Mouse (Mus musculus) CD4-positive, CD25-positive, alpha-beta regulatory T cell, adult 2 months (primary cell): Measurements from ENCODE around the gene Aqp9.

ENCODE experiments used
- DNase-seq: peaks from one replicate; pipeline ENCODE4 v3.0.0-alpha.2; 2012; ENCODE audit warnings: low read depth, low spot score

Aqp9 gene

DNA sequence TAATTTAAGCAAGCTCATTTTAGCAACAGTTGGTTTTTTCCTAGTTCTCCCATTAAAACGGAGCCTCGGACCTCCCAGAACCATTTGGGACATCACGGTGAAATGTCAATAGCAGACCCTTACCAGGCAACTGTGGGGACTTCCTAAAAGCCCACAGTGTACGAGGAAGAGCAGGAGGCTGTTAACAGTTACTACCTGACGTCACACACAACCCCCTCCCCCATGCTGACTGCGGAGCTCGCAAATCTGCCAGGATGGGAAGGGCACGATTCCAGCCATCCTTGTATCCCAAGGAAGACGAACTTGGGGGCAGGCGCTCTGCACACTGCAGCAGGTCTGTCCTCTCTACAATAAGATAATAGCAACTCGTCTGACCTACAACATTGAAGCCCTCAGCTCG lies at the start of gene Aqp9:
Gene Aqp9 (minus strand): TSS at position 172 of the 400 bp plus-strand sequence.
- DNase-seq = no peak

DNA sequence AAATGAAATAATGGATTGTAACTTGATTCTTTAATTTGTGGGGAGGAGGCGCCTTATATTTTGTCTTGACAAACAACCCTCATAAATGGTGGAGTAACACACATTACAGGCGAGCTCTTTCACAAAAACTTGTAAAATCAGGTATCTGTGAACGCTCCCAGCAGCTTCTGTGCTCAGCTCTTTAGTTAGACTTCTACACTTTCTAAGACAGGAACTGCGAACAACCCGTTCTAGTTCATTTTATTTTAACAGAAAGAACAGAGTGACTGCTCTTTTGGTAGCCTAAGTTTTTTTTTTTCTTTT lies 49.3 kb upstream of the Aqp9 start:
- DNase-seq = no peak

DNA sequence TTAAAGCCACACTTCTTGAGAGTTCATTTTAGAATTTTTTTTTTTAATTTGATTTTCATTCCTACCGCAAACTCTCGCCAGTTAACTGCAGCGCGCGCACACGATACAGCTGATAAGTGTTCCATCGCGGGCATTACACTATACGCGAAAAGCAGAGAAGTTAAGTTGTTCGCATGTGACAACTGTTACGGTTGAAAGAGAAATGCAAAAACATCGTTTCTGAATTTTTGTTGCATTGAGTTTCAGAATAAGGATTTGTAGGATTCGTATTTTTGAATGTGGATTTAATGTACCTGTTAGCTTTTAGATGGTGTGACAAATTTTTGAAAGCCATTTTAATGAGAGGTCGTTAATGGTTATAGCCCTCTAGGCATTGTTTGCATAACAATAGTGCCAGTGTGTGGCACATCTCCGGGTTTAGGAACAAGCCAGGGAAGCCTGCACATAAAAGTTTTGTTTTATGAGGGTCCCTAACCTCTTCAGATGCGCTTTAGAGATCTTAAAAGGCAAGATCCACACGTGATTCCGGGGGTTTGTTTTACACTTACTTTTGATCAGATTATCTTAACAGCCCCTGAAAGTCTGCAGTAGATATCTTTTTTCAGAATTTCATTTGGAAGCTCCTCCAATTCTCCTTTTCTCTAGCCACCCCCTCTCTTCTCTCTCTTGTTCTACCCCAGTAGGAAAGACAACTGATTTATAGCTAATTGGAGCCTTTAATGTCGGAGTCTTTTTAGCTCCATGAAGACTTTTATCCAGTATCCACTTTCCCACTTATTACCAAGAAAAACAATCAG lies 48.7 kb upstream of the Aqp9 start:
- DNase-seq = peak; percentile 22

DNA sequence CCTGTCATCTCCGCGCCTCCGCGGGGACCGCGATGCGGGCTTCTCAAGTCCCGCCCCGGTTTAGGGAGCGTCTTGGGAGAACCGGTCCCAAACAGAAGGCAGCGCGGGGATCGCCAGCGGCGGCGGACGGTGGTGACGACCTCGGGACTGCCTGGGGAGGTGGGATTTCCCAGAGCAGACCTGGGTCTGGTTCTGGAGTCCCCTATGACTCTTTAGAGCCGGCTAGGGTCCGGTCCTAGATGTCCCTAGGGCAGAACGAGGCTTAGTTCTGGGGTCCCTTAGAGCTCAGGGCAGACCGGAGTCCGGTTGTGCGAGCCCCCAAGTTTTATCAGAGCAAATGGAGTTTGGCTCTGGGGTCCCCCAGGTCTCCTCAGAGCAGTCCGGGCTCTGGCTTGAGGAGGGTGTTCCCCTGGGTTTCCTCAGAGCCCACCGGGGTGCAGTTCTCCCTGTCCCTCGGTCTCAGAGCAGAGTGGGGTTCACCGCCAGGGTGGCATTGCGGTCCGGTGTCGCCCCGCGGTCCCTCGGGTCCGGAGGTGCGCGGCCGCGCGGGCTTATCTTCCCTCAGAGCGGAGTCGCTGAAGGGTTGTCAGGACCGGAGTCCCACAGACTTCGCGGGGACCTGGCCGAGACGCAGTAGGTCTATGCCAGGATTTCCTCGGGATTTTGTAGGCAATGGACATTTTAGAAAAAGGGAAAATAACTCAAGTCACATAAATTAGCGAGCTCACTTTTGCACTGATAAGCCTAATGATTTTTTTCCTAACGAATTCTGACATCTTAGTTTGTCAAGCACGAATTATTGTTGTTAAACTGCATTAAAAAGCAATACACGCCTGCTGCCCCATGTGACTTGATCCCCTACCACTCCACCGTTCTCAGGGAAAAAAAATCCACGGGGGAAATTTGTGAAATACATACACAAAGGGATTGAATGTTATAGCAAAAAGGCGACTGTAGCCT lies 47.8 kb upstream of the Aqp9 start:
- DNase-seq = peak; percentile 17

DNA sequence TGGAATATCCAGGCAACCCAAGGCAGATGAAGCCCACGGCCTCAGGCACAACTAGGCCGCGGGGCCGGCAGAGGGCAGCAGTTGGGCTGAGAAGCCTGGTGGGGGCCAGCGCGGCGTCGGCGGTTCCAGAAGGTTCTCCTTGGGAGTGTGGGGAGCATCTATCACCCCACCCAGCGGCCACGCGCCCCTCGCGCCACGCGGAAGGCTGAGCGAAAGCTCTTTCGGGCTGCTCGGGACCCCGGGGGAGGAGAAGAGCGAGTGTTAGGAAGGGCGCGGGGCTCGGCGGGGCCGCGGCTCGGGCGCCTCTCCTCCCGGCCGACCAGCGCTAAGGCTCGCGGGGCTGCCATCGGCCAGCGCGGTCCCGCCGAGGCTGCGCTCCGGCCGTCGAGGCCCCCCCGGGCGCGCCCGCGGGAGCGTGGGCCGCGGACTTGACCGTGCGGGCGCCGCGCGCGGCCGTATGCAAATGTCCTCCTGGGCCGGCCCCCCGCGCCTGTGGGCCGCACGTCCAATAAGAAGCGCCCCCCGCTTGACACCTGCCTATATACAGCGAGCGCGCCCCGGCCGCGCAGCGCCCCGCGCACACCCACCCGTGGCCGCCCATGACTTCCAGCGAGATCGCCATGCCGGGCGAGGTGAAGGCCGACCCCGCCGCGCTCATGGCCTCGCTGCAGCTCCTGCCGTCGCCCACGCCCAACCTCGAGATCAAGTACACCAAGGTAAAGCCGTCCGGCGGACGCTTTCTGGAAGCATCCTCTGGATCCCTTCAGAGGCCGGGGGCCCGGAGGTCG lies 47.0 kb upstream of the Aqp9 start, which contains the start of gene Aldh1a2:
Gene Aldh1a2 (plus strand): TSS at position 542 of the 788 bp plus-strand sequence.
- peak; percentile 66 for DNase-seq

DNA sequence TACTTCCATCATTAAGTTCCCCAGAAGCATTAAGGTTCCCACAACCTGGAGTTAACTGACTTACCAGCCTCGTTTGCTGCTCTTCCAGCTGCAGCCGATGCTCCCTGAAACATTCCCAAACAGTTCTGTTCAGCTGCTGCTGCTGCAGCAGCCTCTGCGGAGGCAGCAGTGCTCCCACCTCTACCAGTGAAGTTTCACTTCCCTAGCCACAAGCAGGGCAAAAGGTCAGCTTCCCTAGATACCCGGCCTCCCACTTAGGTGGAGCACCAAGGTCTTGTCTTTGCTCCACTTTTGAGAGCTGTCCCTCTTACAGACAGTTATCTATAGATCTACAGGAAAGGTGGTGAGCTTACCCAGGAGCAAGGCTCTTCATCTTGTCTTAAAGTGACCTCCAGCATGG lies 45.2 kb upstream of the Aqp9 start:
- DNase-seq = no peak

DNA sequence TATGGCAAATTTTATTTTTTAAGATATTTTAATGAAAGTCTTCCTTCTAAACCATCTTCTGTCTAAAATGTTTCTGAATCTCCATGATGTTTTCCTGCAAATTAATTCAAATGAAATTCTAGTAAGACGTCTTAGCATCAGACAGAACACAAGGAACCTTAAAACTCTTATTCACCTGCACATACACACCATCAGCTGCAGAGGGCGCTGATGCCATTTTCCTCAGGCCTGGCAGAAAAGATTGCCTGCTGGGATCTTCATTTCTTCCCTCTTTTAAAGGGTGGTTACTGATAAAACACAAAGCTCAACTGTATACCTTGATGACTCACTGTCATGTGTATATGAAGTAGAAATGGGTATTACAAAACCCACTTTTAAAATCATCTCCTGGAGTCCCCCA lies 42.4 kb upstream of the Aqp9 start:
- DNase-seq = peak; percentile 46

DNA sequence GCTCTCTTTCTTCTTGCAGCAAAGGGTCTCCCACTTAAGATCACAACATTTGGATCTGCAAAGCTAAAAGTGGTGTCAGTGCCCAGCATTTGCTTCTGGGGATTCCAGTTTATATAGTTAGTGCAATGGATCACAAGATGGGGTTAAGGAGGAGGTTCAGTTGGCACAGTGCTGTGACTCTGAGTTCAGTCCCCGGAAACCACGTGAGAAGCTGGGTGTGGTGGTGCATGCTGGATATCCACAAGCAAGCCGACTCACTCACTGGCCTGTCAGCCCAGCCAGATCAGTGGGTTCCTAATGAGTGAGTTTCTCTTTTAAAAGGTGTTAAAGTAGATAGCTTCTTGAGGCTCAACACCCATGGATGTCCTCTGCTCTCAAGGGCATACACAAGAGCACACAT lies 40.8 kb upstream of the Aqp9 start:
- DNase-seq = no peak

DNA sequence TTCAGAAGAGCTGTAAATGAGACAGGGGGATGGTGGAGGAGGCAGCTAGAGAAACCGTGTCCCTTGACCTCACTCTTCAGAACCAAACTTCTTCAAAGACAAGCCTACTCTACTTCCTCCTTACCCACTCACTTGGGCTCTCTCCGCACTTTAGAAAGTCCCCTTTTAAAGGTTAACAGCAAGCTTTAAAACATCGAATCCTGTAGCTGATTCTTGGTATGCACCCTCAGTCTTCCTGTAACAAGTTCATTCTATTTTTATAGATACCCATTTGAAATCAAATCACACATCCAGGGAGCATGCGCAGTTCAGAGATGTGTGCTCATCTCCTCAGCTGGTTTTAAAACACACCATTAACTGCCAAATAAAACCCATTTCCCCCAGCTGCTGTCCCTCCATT lies 33.8 kb upstream of the Aqp9 start:
- DNase-seq = peak; percentile 71

DNA sequence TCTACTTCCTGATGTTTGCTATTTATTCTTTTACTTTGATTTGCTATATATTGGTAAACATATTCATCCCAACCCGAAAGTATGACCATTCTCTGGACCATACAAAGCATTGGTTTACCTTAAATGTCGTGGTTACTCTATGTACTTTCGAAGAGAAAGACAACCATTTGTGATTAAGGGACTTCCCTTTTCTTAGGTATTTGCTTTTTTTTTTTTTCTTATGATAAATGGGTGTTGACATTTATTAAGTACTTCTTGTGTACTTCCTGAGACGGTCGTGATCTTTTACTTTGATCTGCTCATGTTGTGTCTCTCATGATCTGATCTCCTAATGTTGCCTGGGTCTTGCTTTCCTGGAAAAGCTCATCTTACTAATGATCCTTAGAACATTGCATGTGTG lies 30.3 kb upstream of the Aqp9 start:
- no peak for DNase-seq

DNA sequence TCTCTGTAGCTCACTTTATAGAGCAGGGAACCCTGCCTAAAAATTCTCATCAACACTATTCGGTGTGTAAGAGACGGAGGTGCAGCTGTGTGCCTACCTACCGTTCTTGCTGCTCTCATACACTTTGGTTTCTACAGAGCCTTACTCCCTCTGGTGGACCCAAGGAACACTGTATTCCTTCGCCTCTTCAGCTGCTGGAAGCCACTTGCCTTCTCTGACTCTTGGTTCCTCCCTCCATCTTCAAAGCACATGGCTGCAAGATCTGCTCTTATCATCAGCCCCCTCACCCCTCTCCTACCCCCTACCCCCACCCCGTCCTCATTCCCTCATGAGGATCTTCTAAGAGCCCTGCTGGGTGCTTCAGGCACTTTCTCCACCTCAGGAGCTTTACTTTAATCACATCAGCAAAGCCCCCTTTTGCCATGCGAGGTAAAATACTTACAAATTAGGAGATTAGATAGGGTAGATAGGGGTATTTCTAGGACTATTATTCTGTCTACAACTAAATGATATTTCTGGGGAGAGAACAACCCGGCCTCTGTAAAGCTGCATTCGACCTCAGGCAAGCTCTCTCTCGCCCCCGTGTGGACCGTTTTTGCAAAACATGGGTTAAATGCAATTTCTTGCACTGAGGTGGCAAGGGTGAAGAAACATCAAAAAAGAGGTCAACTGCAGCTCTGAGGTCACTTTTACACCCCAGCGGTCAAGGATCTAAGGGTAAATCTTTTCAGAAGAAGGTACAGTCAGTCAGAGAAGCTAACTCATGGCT lies 20.3 kb upstream of the Aqp9 start:
- peak; percentile 80 for DNase-seq

DNA sequence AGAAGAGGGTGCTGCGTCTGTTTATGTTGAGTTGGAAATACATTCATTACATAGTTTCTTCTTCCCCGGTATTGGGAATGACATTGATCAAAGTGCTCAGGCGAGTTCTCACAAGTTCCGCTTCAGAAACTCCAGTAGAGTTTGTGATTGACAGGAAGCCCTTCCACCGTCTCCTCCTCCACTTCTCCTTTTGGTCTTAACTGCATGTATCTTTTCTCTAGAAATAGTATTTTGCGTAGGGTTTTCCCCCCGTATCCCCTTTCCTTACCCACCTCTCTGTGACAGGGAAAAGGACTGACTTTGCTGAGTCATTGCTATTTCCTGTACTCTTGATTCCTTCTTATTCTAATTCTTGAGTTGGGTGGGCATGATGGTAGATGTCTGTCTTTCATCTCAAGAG lies 18.9 kb upstream of the Aqp9 start:
- DNase-seq = no peak

DNA sequence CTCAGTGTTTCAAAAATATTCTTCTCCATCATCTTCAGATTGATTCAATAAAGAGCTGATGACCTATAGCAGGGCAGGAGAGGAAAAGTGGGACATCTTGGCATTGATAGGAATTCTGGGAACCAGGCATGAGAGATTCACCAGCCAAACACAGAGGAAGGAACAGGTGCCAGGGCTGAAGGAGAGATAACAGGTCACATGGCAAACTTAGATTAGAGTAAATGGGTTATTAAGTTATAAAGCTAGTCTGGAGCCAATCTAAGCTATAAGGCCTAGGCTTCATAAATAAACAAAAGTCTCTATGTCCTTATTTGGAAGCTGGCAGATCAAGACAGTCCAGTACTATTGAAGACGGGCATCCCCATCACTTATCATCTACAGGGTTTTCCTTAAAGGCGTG lies 17.3 kb upstream of the Aqp9 start:
- DNase-seq = no peak

DNA sequence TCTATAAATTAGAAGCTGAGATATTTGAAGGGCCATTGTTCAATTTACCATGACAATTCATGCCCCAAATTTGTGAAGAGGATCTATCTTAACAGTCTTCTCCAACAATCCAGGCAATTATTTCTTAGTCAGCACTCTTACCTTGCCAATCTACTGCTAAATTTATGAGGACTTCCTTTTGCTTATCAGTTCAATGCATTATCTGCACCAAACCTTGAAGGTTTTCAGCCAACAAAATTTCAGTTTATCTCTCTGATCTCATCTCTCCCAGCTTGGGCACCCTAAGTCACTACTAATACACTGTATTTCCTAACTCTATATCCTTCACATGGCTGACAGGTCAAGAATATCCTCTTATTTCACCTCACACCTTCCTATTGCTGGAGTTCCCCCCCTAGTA lies 16.8 kb upstream of the Aqp9 start:
- no peak for DNase-seq

DNA sequence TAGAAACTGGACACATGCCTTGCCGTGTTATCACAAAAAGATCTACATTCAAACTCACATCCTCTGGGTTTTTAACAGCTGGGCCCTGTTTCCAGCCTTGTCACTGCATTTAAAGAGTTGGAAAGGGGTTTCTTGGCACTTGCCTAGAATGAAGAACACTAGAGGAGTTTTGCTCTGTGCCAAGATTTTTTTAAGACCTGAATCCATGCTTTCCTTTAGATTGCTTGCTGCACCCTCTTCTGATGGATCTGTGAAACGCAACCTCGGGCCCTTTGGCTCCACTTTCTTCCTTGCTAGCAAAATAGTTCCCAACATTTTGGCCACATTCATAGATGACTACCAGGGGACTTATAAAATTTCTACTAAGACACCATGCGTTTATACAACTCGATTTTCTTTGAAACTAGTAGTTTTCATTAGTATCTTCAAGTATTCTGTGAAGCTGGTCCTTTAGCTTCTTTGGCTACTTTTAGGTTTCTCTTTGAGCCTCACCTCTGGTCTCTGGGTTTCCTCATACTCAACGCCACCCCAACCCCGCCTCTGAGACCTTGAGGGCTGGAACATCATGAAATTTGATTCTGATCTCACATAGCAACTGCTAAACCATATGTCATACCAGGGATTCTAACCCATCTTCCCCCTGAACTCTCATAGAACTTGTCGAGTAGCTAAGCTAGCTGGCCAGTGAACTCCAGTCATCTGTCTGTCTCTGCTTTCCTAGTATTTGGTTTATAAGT lies 11.7 kb upstream of the Aqp9 start:
- no peak for DNase-seq

DNA sequence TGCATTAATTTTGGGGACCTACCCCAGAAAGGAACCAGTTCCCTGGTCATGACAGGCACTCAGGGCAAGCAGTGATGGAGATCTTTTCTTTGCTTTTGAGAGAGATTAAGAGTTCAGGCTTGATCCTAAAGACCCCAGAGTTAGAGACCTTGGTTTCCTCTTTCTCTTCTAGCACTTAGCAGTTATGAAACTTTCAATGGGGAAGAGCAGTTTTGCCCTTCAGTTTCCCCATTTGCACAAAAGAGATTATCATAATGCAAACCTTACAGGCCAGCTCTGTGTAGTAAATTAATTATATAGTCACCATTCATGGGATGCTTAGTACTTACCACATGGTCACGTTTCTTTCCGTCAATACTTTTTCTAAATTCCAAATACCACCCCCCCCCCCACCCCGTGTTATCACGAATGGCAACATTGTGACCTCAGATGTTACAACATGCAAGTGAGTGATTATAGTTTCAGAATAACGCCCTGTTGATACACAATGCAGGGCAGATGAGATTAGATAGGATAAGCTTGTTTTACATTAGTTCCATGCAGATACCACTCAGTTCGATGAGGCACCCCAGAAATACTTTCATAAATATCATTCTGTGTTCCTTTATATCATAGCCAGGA lies 10.9 kb upstream of the Aqp9 start:
- DNase-seq = no peak

DNA sequence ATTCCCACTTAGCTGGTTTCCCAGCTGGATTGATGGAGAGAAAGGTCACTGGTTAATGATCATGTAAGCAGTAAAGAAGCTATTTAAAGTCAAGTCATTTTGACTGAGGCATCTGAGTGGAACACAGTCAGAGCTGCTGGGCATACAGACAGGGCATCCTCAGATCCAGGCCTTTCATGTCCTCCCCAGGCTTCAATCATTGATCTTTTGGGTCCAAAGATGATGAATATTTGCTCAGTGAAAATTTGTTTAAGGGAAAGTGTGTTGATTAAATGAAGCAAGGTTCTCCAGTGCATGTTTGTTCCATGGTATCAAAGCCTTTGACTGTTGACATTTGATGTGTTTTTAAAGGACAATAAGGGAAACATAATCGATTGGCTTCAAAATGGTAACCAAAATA lies 7.2 kb upstream of the Aqp9 start:
- no peak for DNase-seq

DNA sequence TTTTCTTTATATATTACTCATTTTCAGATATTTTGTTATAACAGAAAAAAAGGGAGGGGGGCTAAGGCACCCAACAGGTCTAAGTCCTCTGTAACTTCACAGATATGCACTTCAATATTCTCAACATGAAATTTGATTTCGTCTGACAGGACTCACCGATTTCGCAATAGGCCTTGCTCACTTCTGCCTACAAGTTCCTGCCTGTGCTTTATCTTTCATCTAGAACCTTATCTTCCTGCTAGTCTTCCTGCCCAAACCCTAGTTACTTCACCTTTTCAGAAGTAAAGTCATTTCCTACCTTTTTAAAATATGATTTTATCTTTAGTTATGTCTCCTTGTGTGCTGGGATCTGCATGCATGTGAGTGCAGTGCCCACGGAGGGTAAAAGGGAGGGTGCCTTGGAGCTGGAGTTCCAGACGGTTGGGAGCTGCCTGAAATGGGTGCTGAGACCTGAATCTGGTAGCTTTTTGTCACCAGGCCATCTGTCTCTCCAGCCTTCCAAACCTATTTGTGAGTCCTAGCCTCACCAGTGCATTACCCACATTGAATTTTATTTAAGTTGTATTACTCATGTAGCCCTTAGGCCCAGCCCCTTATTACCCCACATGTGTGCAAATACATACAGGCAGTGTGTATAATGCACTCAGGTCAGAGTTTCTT lies 6.0 kb upstream of the Aqp9 start:
- DNase-seq = no peak

DNA sequence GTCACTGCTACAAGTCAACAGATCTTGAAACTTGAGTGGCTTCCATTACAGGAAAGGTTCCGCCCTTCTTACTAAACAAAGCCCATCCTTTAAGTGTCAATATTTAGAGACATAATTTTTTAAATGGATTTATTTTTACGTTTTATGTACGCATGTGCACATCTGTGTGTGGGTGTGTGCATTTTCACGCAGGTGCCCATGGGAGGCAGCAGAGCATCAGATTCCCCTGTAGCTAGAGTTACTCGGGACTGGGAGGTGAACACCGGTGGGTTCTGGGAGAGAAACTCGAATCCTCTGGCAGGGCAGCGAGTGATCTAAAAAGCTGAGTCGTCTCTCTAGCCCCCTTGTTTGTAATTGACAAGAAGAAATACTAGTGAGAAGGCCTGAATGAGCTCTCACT lies 5.1 kb upstream of the Aqp9 start:
- peak; percentile 11 for DNase-seq
